Mouse (Mus musculus) midbrain, postnatal 0 days (tissue): ENCODE data around the gene Hs3st5. TPM values are rescaled to one million over a fixed set of nuclear protein-coding genes. Genes with fewer than 3 reads are reported as not detected.
A peak's percentile ranks its signal among the peaks of the same experiment; 100 is the strongest.

Experiments used
- ATAC-seq: fragments of 200-750 bp; cut with Nextera tagmentation; 2 replicates; pipeline ENCODE4 v1.8.0; 2017; ENCODE audit warnings: moderate number of reproducible peaks, mild to moderate bottlenecking, moderate TSS enrichment, moderate library complexity; ENCODE audit not compliant: low FRiP score
- DNase-seq: peaks from one replicate; pipeline ENCODE4 v3.0.0-alpha.2; 2015; ENCODE audit warnings: low spot score
- H3K27ac ChIP-seq: fragments of 300-500 bp; sonication (generic); 2 replicates; pipeline ENCODE4 v1.5.1; 2014; ENCODE audit warnings: low read depth, mild to moderate bottlenecking, low read length, mixed read lengths
- H3K27me3 ChIP-seq: fragments of 300-500 bp; sonication (generic); 2 replicates; pipeline ENCODE4 v1.6.1; 2014; ENCODE audit warnings: low read length, control low read depth, mixed read lengths; ENCODE audit not compliant: insufficient read depth
- H3K36me3 ChIP-seq: fragments of 300-500 bp; sonication (generic); 2 replicates; pipeline ENCODE4 v1.6.1; 2014; ENCODE audit warnings: low read length, control low read depth, mixed read lengths; ENCODE audit not compliant: insufficient read depth
- H3K4me1 ChIP-seq: fragments of 300-500 bp; sonication (generic); 2 replicates; pipeline ENCODE4 v1.6.1; 2014; ENCODE audit warnings: mild to moderate bottlenecking, control low read depth, antibody characterized with exemption, low read length, mixed read lengths; ENCODE audit not compliant: insufficient read depth
- H3K4me2 ChIP-seq: fragments of 300-500 bp; sonication (generic); 2 replicates; pipeline ENCODE4 v1.6.1; 2014; ENCODE audit warnings: low read depth, mild to moderate bottlenecking, low read length, mixed read lengths; ENCODE audit not compliant: poor library complexity, severe bottlenecking
- H3K4me3 ChIP-seq: fragments of 300-500 bp; sonication (generic); 2 replicates; pipeline ENCODE4 v1.5.1; 2014; ENCODE audit warnings: low read depth, mild to moderate bottlenecking, low read length, moderate library complexity
- H3K9ac ChIP-seq: fragments of 300-500 bp; sonication (generic); replicated peaks from 2 replicates; pipeline ENCODE4 v1.6.1; 2014; ENCODE audit warnings: mild to moderate bottlenecking, low read length, moderate library complexity, mixed read lengths; ENCODE audit not compliant: poor library complexity, severe bottlenecking
- H3K9me3 ChIP-seq: fragments of 300-500 bp; sonication (generic); 2 replicates; pipeline ENCODE4 v1.6.1; 2016; ENCODE audit warnings: low read length, control low read depth
- CTCF ChIP-seq: IDR thresholded peaks from 2 replicates; pipeline ENCODE4 v1.5.1; 2016; ENCODE audit warnings: antibody characterized with exemption, mild to moderate bottlenecking
- WGBS: fragments of 180-500 bp; shearing (Covaris S2); extraction: QIAGEN DNeasy Blood & Tissue Kit; methylation state at CpG from one replicate; pipeline ENCODE4 v1.1.7; 2014; 5-methylcytosine and 5-hydroxymethylcytosine counted together
- polyA plus RNA-seq: library from polyadenylated mRNA; unstranded; fragments of >200 nt; fragmentation: Nextera tagmentation; extraction: Ambion mirVana; gene quantifications from 2 replicates; pipeline ENCODE4 v1.2.1, GENCODE M21; 2015
- total RNA-seq: library from RNA; depleted of rRNA; stranded (reverse); fragments of >200 nt; gene quantifications from 2 replicates; pipeline ENCODE4 v1.2.3, GENCODE M21; 2014

Gene Hs3st5
- total and polyA plus RNA-seq, 2 experiments from 2014 or later: 23.5 to 46.7 TPM

DNA sequence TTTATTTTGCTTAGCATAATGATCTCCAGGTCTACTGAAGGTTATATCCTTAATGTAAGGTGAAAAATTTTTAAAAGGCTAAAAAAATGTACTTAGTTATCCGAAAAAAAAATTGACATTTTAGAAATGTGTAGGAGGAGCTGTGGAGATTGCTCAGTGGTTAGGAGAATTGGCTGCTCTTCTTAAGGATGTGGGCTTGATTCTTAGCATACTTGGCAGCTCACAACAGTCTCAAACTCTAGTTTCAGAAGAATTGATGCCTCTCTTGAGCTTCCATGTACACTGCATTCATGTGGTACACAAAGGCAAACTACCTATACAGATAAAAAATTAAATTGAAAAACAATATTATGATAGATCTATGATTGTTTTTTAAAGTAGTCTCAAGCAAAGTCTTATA, 125.1 kb downstream of the Hs3st5 start:
- Histone ChIP-seq H3K4me2 (no peak overlapping the region), H3K36me3 (no peaks in the 10 kb centered on the region), H3K27ac (no peak overlapping the region), H3K4me1 (no peaks in the 10 kb centered on the region), H3K4me3 (no peak overlapping the region), H3K9me3 (no peaks in the 10 kb centered on the region), H3K27me3 (no peaks in the 10 kb centered on the region), H3K9ac (no peak overlapping the region)
- TF ChIP-seq CTCF: no peak
- ATAC-seq (no peak), DNase-seq (no peak)
- 73% methylated on average over 1 of the region's 1 CpGs for WGBS

DNA sequence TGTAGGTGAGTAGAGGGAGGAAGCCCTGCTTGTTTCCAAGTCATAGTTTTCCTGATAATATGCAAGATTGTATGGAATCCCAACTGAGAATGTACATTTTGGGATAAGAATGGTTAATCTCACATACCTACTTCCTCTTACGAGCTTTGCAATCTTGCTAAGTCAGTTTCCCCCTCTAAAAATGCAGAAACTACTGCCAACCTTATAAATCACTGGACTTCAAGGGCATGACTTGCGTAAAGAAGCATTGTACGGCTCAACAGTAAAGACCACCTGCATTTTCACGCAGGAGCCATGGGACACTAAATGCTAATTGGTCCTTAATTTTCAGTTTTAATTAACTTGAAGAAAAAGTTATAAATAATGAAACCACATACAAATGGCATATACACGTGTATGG, 144.0 kb downstream of the Hs3st5 start:
- H3K27me3 ChIP-seq: no peaks in the 10 kb centered on the region
- no peak overlapping the region for H3K4me2 ChIP-seq
- H3K9me3 ChIP-seq: no peaks in the 10 kb centered on the region
- WGBS: 83% methylated on average over 5 of the region's 5 CpGs
- H3K4me3 ChIP-seq: no peak overlapping the region
- no peak for ATAC-seq
- H3K27ac ChIP-seq: no peak overlapping the region
- H3K9ac ChIP-seq: no peak overlapping the region
- H3K36me3 ChIP-seq: no peaks in the 10 kb centered on the region
- no peak for TF ChIP-seq CTCF
- no peaks in the 10 kb centered on the region for H3K4me1 ChIP-seq
- DNase-seq: no peak

DNA sequence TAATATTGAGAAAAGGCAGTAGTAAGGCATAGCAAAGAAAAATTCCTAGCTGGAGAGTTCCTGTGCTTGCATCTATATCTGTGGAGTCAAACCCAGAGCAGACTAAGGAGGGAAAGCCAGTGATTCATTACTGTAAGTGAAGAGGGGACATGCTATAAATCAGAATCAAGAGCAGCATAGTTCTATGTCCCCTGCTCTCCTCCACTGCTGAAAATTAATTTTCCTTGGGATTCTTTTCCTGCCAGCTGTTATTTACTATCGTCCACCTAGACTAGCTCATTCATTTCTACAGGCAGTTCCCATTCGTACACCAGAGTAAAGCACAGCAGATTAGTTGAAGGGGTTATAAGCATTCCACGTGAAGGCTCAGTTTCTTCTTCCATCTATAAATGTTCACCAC, 207.4 kb downstream of the Hs3st5 start:
- DNase-seq (no peak), ATAC-seq (no peak)
- no peak overlapping the region for H3K4me2 ChIP-seq
- no peaks in the 10 kb centered on the region for H3K36me3 ChIP-seq
- no peak overlapping the region for H3K9ac ChIP-seq
- 86% methylated on average over 3 of the region's 3 CpGs for WGBS
- no peak for TF ChIP-seq CTCF
- H3K9me3 ChIP-seq: no peaks in the 10 kb centered on the region
- no peaks in the 10 kb centered on the region for H3K4me1 ChIP-seq
- H3K27me3 ChIP-seq: no peaks in the 10 kb centered on the region
- H3K4me3 ChIP-seq: no peak overlapping the region
- H3K27ac ChIP-seq: no peak overlapping the region

DNA sequence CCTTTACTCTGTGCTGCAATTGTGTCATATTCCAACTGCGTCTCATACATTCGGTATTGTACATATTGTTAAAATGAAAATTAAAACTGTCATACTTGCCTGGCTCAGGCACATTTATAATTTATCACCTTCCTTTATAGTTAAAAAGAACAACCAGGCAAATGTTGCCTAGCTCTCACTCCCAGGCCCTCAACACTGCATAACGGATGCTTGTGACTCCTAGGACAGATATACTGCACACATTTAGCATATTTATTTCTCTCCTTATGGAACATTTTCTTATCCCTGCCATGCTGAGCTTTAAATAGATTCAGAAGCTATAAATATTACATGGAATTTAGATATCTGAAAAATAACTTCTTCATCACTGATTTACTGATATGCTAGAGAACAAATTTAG, 219.6 kb downstream of the Hs3st5 start:
- H3K4me3 ChIP-seq: no peak overlapping the region
- H3K36me3 ChIP-seq: no peaks in the 10 kb centered on the region
- H3K9me3 ChIP-seq: no peaks in the 10 kb centered on the region
- DNase-seq: no peak
- no peak overlapping the region for H3K9ac ChIP-seq
- ATAC-seq: 0 out of 2 replicates have a peak, but pooled peaks have one; percentile 11
- H3K4me1 ChIP-seq: no peaks in the 10 kb centered on the region
- no peak overlapping the region; the same call in 1 of the 2 replicates for H3K27ac ChIP-seq
- no peak for TF ChIP-seq CTCF
- no peak overlapping the region for H3K4me2 ChIP-seq
- H3K27me3 ChIP-seq: no peaks in the 10 kb centered on the region
- 67% methylated on average over 3 of the region's 3 CpGs for WGBS

DNA sequence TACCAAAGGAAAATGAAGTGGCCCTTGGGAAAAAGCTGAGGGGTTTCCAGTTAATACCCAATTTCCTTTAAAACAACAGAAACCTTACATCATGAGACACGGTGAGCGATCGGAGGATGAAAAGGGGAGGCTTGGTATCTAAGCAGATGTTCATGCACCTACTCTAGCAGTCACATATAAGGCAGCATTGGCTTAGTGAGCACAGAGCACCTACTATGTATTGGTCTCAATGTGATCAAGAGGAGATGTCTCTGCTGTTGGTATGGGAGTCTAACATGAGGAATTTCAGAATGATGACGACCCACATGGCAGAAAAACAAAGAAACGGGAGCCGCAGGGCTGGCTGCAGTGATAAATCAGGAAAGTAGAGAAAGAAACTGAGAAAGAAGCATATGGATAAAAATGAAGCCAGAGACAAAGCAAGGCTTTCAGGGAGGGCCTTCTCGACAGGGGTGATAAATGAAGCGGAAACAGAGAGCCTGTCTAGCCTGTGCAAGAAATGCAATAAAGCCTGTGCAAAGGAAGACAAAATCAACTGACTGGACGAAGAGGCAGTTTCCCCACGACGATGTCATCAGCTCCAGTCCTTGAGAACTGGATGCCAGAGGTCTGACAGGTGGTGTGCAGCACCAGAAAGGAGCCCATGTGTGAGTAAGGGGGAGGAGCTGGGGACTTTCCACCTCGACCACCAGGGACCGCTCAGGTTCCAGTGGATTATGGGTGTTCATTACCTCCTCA, 222.9 kb downstream of the Hs3st5 start:
- Histone ChIP-seq H3K9me3 (no peaks in the 10 kb centered on the region), H3K27me3 (no peaks in the 10 kb centered on the region), H3K27ac (no peak overlapping the region), H3K4me2 (no peak overlapping the region), H3K4me1 (no peaks in the 10 kb centered on the region), H3K9ac (no peak overlapping the region), H3K36me3 (no peaks in the 10 kb centered on the region), H3K4me3 (no peak overlapping the region)
- TF ChIP-seq CTCF: no peak
- peak; percentile 55; the same call in 1 of the 2 replicates for ATAC-seq
- DNase-seq: peak; percentile 56
- WGBS: 67% methylated on average over 13 of the region's 13 CpGs

DNA sequence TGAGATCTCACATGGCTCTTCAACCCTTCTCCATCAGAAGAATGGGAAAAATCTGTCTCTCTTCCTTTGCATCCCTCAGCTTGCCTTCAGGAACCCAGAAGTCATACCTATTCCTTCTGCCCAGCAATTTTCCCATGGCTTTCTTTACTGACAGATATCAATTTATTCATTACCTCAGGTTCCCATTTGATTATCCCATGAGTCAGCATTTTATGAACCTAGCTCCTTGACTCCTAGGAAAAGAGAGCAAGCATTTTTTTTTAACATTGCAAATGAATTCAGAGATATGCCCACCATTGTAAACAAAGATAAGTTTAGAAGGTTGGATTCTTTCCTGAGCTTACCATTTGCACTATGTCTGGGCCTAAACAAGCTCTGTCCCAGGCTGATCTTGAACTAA, 232.8 kb downstream of the Hs3st5 start:
- no peaks in the 10 kb centered on the region for H3K36me3 ChIP-seq
- H3K27me3 ChIP-seq: no peaks in the 10 kb centered on the region
- DNase-seq (no peak), ATAC-seq (no peak)
- no peaks in the 10 kb centered on the region for H3K4me1 ChIP-seq
- no peak overlapping the region for H3K9ac ChIP-seq
- H3K9me3 ChIP-seq: no peaks in the 10 kb centered on the region
- H3K4me2 ChIP-seq: no peak overlapping the region
- TF ChIP-seq CTCF: no peak
- H3K4me3 ChIP-seq: no peak overlapping the region
- no peak overlapping the region for H3K27ac ChIP-seq
